Mouse (Mus musculus) hindbrain, embryonic 16.5 days (tissue): Measurements from ENCODE around the gene Pgm1. TPM values are rescaled to one million over a fixed set of nuclear protein-coding genes. Genes with fewer than 3 reads are reported as not detected.

Experiments
- ATAC-seq: fragments of 200-750 bp; cut with Nextera tagmentation; 2 replicates; pipeline ENCODE4 v1.8.0; 2017; ENCODE audit warnings: moderate TSS enrichment, moderate library complexity
- H3K27ac ChIP-seq: fragments of 300-500 bp; sonication (generic); 2 replicates; pipeline ENCODE4 v1.5.1; 2014; ENCODE audit warnings: low read depth, mild to moderate bottlenecking, control low read depth, low read length, moderate library complexity
- H3K27me3 ChIP-seq: fragments of 300-500 bp; sonication (generic); replicated peaks from 2 replicates; pipeline ENCODE4 v1.6.1; 2014; ENCODE audit warnings: low read length; ENCODE audit not compliant: control insufficient read depth, insufficient read depth
- H3K36me3 ChIP-seq: fragments of 300-500 bp; sonication (generic); 2 replicates; pipeline ENCODE4 v1.6.1; 2014; ENCODE audit warnings: mild to moderate bottlenecking, low read length, moderate library complexity, mixed read lengths; ENCODE audit not compliant: control insufficient read depth, insufficient read depth
- H3K4me1 ChIP-seq: fragments of 300-500 bp; sonication (generic); 2 replicates; pipeline ENCODE4 v1.6.1; 2014; ENCODE audit warnings: low read depth, low read length; ENCODE audit not compliant: control insufficient read depth, insufficient read depth
- H3K4me2 ChIP-seq: fragments of 300-500 bp; sonication (generic); 2 replicates; pipeline ENCODE4 v1.6.1; 2014; ENCODE audit warnings: mild to moderate bottlenecking, low read length, control low read depth, moderate library complexity
- H3K4me3 ChIP-seq: fragments of 300-500 bp; sonication (generic); 2 replicates; pipeline ENCODE4 v1.5.1; 2014; ENCODE audit warnings: mild to moderate bottlenecking, low read length, control low read depth, moderate library complexity
- H3K9ac ChIP-seq: fragments of 300-500 bp; sonication (generic); 2 replicates; pipeline ENCODE4 v1.6.1; 2014; ENCODE audit warnings: low read depth, mild to moderate bottlenecking, control low read depth, low read length, moderate library complexity
- H3K9me3 ChIP-seq: fragments of 300-500 bp; sonication (generic); 2 replicates; pipeline ENCODE4 v1.6.1; 2014; ENCODE audit warnings: mild to moderate bottlenecking, low read length, moderate library complexity; ENCODE audit not compliant: control insufficient read depth
- WGBS: fragments of 180-500 bp; shearing (Covaris S2); extraction: QIAGEN DNeasy Blood & Tissue Kit; methylation state at CpG from one replicate; pipeline ENCODE4 v1.1.7; 2014; 5-methylcytosine and 5-hydroxymethylcytosine counted together
- polyA plus RNA-seq: library from polyadenylated mRNA; unstranded; fragments of >200 nt; fragmentation: Nextera tagmentation; extraction: Ambion mirVana; gene quantifications from 2 replicates; pipeline ENCODE4 v1.2.1, GENCODE M21; 2015

Gene Pgm1
- polyA plus RNA-seq, 1 experiment from 2014 or later = 119 TPM

GRCm38 (mm10) chr4:100012361-100013035, 83.3 kb downstream of the Pgm1 start:
- no peaks in the 10 kb centered on the region for H3K36me3 ChIP-seq
- H3K9ac ChIP-seq = no peak overlapping the region
- H3K27me3 ChIP-seq = no peaks in the 10 kb centered on the region
- no peaks in the 10 kb centered on the region for H3K9me3 ChIP-seq
- no peak overlapping the region for H3K4me2 ChIP-seq
- no peak overlapping the region for H3K4me3 ChIP-seq
- WGBS = 81% methylated on average over 8 of the region's 8 CpGs
- H3K27ac ChIP-seq = no peak overlapping the region
- H3K4me1 ChIP-seq = peaks cover 4% of the 10 kb centered on the region
- no peak for ATAC-seq

- no peak overlapping the region for H3K27ac ChIP-seq
- WGBS = 78% methylated on average over 3 of the region's 3 CpGs
- no peaks in the 10 kb centered on the region for H3K27me3 ChIP-seq
- H3K9me3 ChIP-seq = no peaks in the 10 kb centered on the region
- H3K9ac ChIP-seq = no peak overlapping the region
- no peak for ATAC-seq
- H3K4me1 ChIP-seq = no peaks in the 10 kb centered on the region
- H3K4me2 ChIP-seq = no peak overlapping the region
- no peaks in the 10 kb centered on the region for H3K36me3 ChIP-seq
- H3K4me3 ChIP-seq = no peak overlapping the region
These were observed 98.6 kb downstream of the Pgm1 start for GRCm38 (mm10) chr4:100027773-100028172.

GRCm38 (mm10) chr4:100028641-100029040, 99.4 kb downstream of the Pgm1 start:
- no peak overlapping the region for H3K4me2 ChIP-seq
- WGBS = 22% methylated on average over 3 of the region's 3 CpGs
- H3K9ac ChIP-seq = no peak overlapping the region
- no peaks in the 10 kb centered on the region for H3K4me1 ChIP-seq
- 0 out of 2 replicates have a peak, but pooled peaks have one; percentile 73 for ATAC-seq
- H3K9me3 ChIP-seq = no peaks in the 10 kb centered on the region
- H3K27me3 ChIP-seq = no peaks in the 10 kb centered on the region
- H3K27ac ChIP-seq = no peak overlapping the region
- H3K36me3 ChIP-seq = no peaks in the 10 kb centered on the region
- no peak overlapping the region for H3K4me3 ChIP-seq

- H3K9ac ChIP-seq = no peak overlapping the region
- H3K9me3 ChIP-seq = no peaks in the 10 kb centered on the region
- H3K27me3 ChIP-seq = no peaks in the 10 kb centered on the region
- ATAC-seq = no peak
- H3K4me1 ChIP-seq = no peaks in the 10 kb centered on the region
- no peak overlapping the region for H3K4me3 ChIP-seq
- WGBS = 74% methylated on average over 6 of the region's 6 CpGs
- H3K36me3 ChIP-seq = no peaks in the 10 kb centered on the region
- no peak overlapping the region for H3K4me2 ChIP-seq
- no peak overlapping the region for H3K27ac ChIP-seq
These were observed 102.1 kb downstream of the Pgm1 start for GRCm38 (mm10) chr4:100031270-100031669.

GRCm38 (mm10) chr4:100032608-100033007, 103.4 kb downstream of the Pgm1 start:
- WGBS = 82% methylated on average over 7 of the region's 7 CpGs
- no peak overlapping the region for H3K4me3 ChIP-seq
- H3K9ac ChIP-seq = no peak overlapping the region

GRCm38 (mm10) chr4:100033944-100034343, 104.7 kb downstream of the Pgm1 start:
- H3K9ac ChIP-seq = no peak overlapping the region
- no peaks in the 10 kb centered on the region for H3K4me1 ChIP-seq
- WGBS = 89% methylated on average over 4 of the region's 4 CpGs
- no peaks in the 10 kb centered on the region for H3K27me3 ChIP-seq
- no peaks in the 10 kb centered on the region for H3K9me3 ChIP-seq
- no peaks in the 10 kb centered on the region for H3K36me3 ChIP-seq
- ATAC-seq = no peak
- H3K4me3 ChIP-seq = no peak overlapping the region
- H3K27ac ChIP-seq = no peak overlapping the region
- H3K4me2 ChIP-seq = no peak overlapping the region

More at GRCm38 (mm10) chr4:100032608-100033007, 103.4 kb downstream of the Pgm1 start:
- ATAC-seq = no peak
- no peak overlapping the region for H3K4me2 ChIP-seq
- no peaks in the 10 kb centered on the region for H3K4me1 ChIP-seq
- H3K36me3 ChIP-seq = no peaks in the 10 kb centered on the region
- H3K27me3 ChIP-seq = no peaks in the 10 kb centered on the region
- H3K9me3 ChIP-seq = no peaks in the 10 kb centered on the region
- no peak overlapping the region for H3K27ac ChIP-seq

- no peak for ATAC-seq
- WGBS = 82% methylated on average over 6 of the region's 6 CpGs
- H3K36me3 ChIP-seq = no peaks in the 10 kb centered on the region
- H3K27ac ChIP-seq = no peak overlapping the region
- H3K9me3 ChIP-seq = no peaks in the 10 kb centered on the region
- H3K9ac ChIP-seq = no peak overlapping the region
- no peak overlapping the region for H3K4me2 ChIP-seq
- no peak overlapping the region for H3K4me3 ChIP-seq
- H3K4me1 ChIP-seq = no peaks in the 10 kb centered on the region
- no peaks in the 10 kb centered on the region for H3K27me3 ChIP-seq
These were observed 105.8 kb downstream of the Pgm1 start for GRCm38 (mm10) chr4:100034971-100035370.

- no peak overlapping the region for H3K4me2 ChIP-seq
- H3K27ac ChIP-seq = no peak overlapping the region
- WGBS = 44% methylated on average over 16 of the region's 16 CpGs
- H3K27me3 ChIP-seq = no peaks in the 10 kb centered on the region
- H3K4me1 ChIP-seq = no peaks in the 10 kb centered on the region
- H3K4me3 ChIP-seq = no peak overlapping the region
- no peak for ATAC-seq
- H3K36me3 ChIP-seq = no peaks in the 10 kb centered on the region
- no peaks in the 10 kb centered on the region for H3K9me3 ChIP-seq
- no peak overlapping the region for H3K9ac ChIP-seq
These were observed 106.8 kb downstream of the Pgm1 start for GRCm38 (mm10) chr4:100035919-100036554.
